Mouse (Mus musculus): ENCODE results near the gene Hsd17b7.

Gene Hsd17b7

GRCm38 (mm10) chr1:169939345-169939744 lies 29.7 kb downstream of the Hsd17b7 start:
- no peak for DNase-seq (ENCODE audit: low read depth, low spot score)

- peak; percentile 71 for DNase-seq (ENCODE audit: low read depth, low spot score)
Measured at GRCm38 (mm10) chr1:169934005-169934725, 34.9 kb downstream of the Hsd17b7 start.

GRCm38 (mm10) chr1:169932122-169932746 lies 36.8 kb downstream of the Hsd17b7 start:
- no peak for DNase-seq (ENCODE audit: low read depth, low spot score)

GRCm38 (mm10) chr1:169931698-169932097 lies 37.3 kb downstream of the Hsd17b7 start:
- DNase-seq (ENCODE audit: low read depth, low spot score) = no peak

- DNase-seq (ENCODE audit: low read depth, low spot score) = no peak
Measured at GRCm38 (mm10) chr1:169928454-169928971, 40.5 kb downstream of the Hsd17b7 start, which contains the start of gene Ccdc190. Gene Ccdc190, plus strand, starts transcription at chr1:169928648.

GRCm38 (mm10) chr1:169927753-169928369 lies 41.2 kb downstream of the Hsd17b7 start:
- DNase-seq (ENCODE audit: low read depth, low spot score) = no peak

GRCm38 (mm10) chr1:169924567-169924966 lies 44.5 kb downstream of the Hsd17b7 start:
- no peak for DNase-seq (ENCODE audit: low read depth, low spot score)

- peak; percentile 52 for DNase-seq (ENCODE audit: low read depth, low spot score)
Measured at GRCm38 (mm10) chr1:169921710-169922211, 47.3 kb downstream of the Hsd17b7 start.

- DNase-seq (ENCODE audit: low read depth, low spot score) = peak; percentile 89
Measured at GRCm38 (mm10) chr1:169919211-169919610, 49.8 kb downstream of the Hsd17b7 start.

GRCm38 (mm10) chr1:169917998-169918397 lies 51.0 kb downstream of the Hsd17b7 start:
- peak; percentile 69 for DNase-seq (ENCODE audit: low read depth, low spot score)

- DNase-seq (ENCODE audit: low read depth, low spot score) = no peak
Measured at GRCm38 (mm10) chr1:169917115-169917796, 51.8 kb downstream of the Hsd17b7 start.

GRCm38 (mm10) chr1:169916659-169917058 lies 52.4 kb downstream of the Hsd17b7 start:
- peak; percentile 75 for DNase-seq (ENCODE audit: low read depth, low spot score)

- DNase-seq (ENCODE audit: low read depth, low spot score) = no peak
Measured at GRCm38 (mm10) chr1:169911526-169911925, 57.5 kb downstream of the Hsd17b7 start.

GRCm38 (mm10) chr1:169910751-169911150 lies 58.3 kb downstream of the Hsd17b7 start:
- no peak for DNase-seq (ENCODE audit: low read depth, low spot score)

- DNase-seq (ENCODE audit: low read depth, low spot score) = no peak
Measured at GRCm38 (mm10) chr1:169909659-169910058, 59.4 kb downstream of the Hsd17b7 start.

GRCm38 (mm10) chr1:169909163-169909562 lies 59.9 kb downstream of the Hsd17b7 start:
- DNase-seq (ENCODE audit: low read depth, low spot score) = no peak

GRCm38 (mm10) chr1:169900771-169901336 lies 68.2 kb downstream of the Hsd17b7 start:
- no peak for DNase-seq (ENCODE audit: low read depth, low spot score)
